Mouse (Mus musculus) C2C12 (cell line): Measurements from ENCODE around the gene Muc1. TPM values are rescaled to one million over a fixed set of nuclear protein-coding genes. Genes with fewer than 3 reads are reported as not detected.

Experiments
- H3K27me3 ChIP-seq: one replicate; pipeline ENCODE4 v1.6.1; 2011; ENCODE audit not compliant: control insufficient read depth, insufficient read depth, insufficient read length
- H3K36me3 ChIP-seq: one replicate; pipeline ENCODE4 v1.6.1; 2011; ENCODE audit not compliant: control insufficient read depth, insufficient read depth
- H3K4me3 ChIP-seq: one replicate; pipeline ENCODE4 v1.5.1; 2011; ENCODE audit warnings: mild to moderate bottlenecking, control low read depth; ENCODE audit not compliant: poor library complexity, insufficient read depth, severe bottlenecking
- H3K79me2 ChIP-seq: one replicate; pipeline ENCODE4 v1.6.1; 2011; ENCODE audit not compliant: control insufficient read depth, insufficient read depth
- H3K79me3 ChIP-seq: one replicate; pipeline ENCODE4 v1.6.1; 2011; ENCODE audit warnings: low read depth, control low read depth
- H3ac ChIP-seq: one replicate; pipeline ENCODE3; 2011; ENCODE audit warnings: low read depth; ENCODE audit not compliant: control insufficient read depth, insufficient read length
- CEBPB ChIP-seq: IDR thresholded peaks from one replicate; pipeline ENCODE4 v1.6.1; 2011; ENCODE audit warnings: low read depth, mild to moderate bottlenecking, control low read depth, moderate library complexity
- CTCF ChIP-seq: IDR thresholded peaks from one replicate; pipeline ENCODE4 v1.5.1; 2011; ENCODE audit not compliant: control insufficient read depth, insufficient read depth, insufficient read length
- FOSL1 ChIP-seq: IDR thresholded peaks from one replicate; pipeline ENCODE4 v1.8.0; 2011; ENCODE audit warnings: mild to moderate bottlenecking, low read length; ENCODE audit not compliant: poor library complexity, insufficient read depth, severe bottlenecking
- MAX ChIP-seq: IDR thresholded peaks from one replicate; pipeline ENCODE4 v1.6.1; 2011; ENCODE audit warnings: mild to moderate bottlenecking, control low read depth
- MYOD1 ChIP-seq: IDR thresholded peaks from one replicate; pipeline ENCODE4 v1.6.1; 2011; ENCODE audit warnings: low read depth; ENCODE audit not compliant: control insufficient read depth, insufficient read length
- MYOG ChIP-seq: IDR thresholded peaks from one replicate; pipeline ENCODE4 v1.6.1; 2011; ENCODE audit not compliant: control insufficient read depth, insufficient read length; ENCODE audit errors: extremely low read depth
- USF1 ChIP-seq: IDR thresholded peaks from one replicate; pipeline ENCODE4 v1.6.1; 2011; ENCODE audit warnings: low read depth, mild to moderate bottlenecking, control low read depth, moderate library complexity
- polyA plus RNA-seq: library from polyadenylated mRNA; unstranded; fragments of >200 nt; fragmentation: generic; extraction: Trizol; gene quantifications from one replicate; pipeline ENCODE4 v1.2.1, GENCODE M21; 2012; ENCODE audit warnings: missing spikeins

Gene Muc1
- polyA plus RNA-seq, 1 experiment = 0.20 TPM

GRCm38 (mm10) chr3:89227307-89228179 lies 1.3 kb upstream of the Muc1 start:
- no peak for TF ChIP-seq USF1
- no peak for TF ChIP-seq CEBPB
- TF ChIP-seq FOSL1 = no peak
- TF ChIP-seq MYOG = no peak
- TF ChIP-seq CTCF = no peak
- no peak for TF ChIP-seq MAX
- TF ChIP-seq MYOD1 = no peak
- no peaks in the 10 kb centered on the region for H3K36me3 ChIP-seq
- no peak overlapping the region for H3K4me3 ChIP-seq
- H3ac ChIP-seq = no peak overlapping the region
- H3K79me3 ChIP-seq = no peaks in the 10 kb centered on the region
- no peaks in the 10 kb centered on the region for H3K27me3 ChIP-seq
- H3K79me2 ChIP-seq = no peaks in the 10 kb centered on the region

- Histone ChIP-seq H3K79me3 (no peaks in the 10 kb centered on the region), H3ac (peak overlapping the region; percentile 7), H3K36me3 (no peaks in the 10 kb centered on the region), H3K27me3 (no peaks in the 10 kb centered on the region), H3K4me3 (no peak overlapping the region), H3K79me2 (no peaks in the 10 kb centered on the region)
- TF ChIP-seq MYOG (no peak), FOSL1 (no peak), CEBPB (no peak), MYOD1 (no peak), MAX (no peak), CTCF (peak; percentile 87), USF1 (no peak)
Measured at GRCm38 (mm10) chr3:89228180-89228549, 692 bp upstream of the Muc1 start.

DNA sequence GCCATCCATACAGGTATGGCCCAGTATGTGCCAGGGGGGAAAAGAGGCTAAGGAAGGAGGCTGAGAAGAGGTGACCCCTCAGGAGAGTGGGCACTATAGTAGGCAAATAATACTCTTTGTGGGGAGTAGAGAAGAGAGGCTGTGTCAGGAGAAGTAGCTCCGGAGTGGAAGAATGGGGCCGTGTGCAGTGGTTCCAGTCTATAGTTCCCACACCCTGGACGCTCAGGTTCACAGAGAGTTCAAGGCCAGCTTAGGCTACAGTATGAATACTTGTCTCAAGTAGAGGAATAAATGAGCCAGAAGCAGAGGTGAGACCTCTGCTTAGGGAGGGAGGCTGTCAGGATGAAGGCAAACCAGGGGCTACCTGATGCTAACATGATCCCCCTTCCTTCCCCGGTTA lies 419 bp downstream of the Muc1 start:
- Histone ChIP-seq H3K27me3 (no peaks in the 10 kb centered on the region), H3ac (no peak overlapping the region), H3K4me3 (no peak overlapping the region), H3K36me3 (no peaks in the 10 kb centered on the region), H3K79me2 (no peaks in the 10 kb centered on the region), H3K79me3 (no peaks in the 10 kb centered on the region)
- TF ChIP-seq MYOD1 = no peak
- TF ChIP-seq MYOG = no peak

DNA sequence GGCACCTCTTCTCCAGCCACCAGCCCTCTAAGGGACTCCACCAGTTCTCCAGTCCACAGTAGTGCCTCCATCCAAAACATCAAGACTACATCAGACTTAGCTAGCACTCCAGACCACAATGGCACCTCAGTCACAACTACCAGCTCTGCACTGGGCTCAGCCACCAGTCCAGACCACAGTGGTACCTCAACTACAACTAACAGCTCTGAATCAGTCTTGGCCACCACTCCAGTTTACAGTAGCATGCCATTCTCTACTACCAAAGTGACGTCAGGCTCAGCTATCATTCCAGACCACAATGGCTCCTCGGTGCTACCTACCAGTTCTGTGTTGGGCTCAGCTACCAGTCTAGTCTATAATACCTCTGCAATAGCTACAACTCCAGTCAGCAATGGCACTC lies 1.7 kb downstream of the Muc1 start:
- Histone ChIP-seq H3K79me2 (no peaks in the 10 kb centered on the region), H3ac (no peak overlapping the region), H3K36me3 (no peaks in the 10 kb centered on the region), H3K4me3 (no peak overlapping the region), H3K79me3 (no peaks in the 10 kb centered on the region), H3K27me3 (no peaks in the 10 kb centered on the region)
- TF ChIP-seq CTCF = no peak
- TF ChIP-seq MYOG = no peak
- no peak for TF ChIP-seq CEBPB
- TF ChIP-seq USF1 = no peak
- TF ChIP-seq MAX = no peak
- no peak for TF ChIP-seq MYOD1
- no peak for TF ChIP-seq FOSL1

- H3K4me3 ChIP-seq = no peak overlapping the region
- no peak overlapping the region for H3ac ChIP-seq
- H3K79me2 ChIP-seq = no peaks in the 10 kb centered on the region
- H3K27me3 ChIP-seq = no peaks in the 10 kb centered on the region
- H3K79me3 ChIP-seq = no peaks in the 10 kb centered on the region
- TF ChIP-seq CEBPB (no peak), MYOD1 (peak; percentile 59), MAX (no peak), USF1 (no peak), MYOG (no peak), CTCF (no peak), FOSL1 (no peak)
- no peaks in the 10 kb centered on the region for H3K36me3 ChIP-seq
Measured at GRCm38 (mm10) chr3:89231345-89231744, 2.5 kb downstream of the Muc1 start.
